Mouse (Mus musculus): ENCODE results near the gene Gm38100.

Gene Gm38100

DNA sequence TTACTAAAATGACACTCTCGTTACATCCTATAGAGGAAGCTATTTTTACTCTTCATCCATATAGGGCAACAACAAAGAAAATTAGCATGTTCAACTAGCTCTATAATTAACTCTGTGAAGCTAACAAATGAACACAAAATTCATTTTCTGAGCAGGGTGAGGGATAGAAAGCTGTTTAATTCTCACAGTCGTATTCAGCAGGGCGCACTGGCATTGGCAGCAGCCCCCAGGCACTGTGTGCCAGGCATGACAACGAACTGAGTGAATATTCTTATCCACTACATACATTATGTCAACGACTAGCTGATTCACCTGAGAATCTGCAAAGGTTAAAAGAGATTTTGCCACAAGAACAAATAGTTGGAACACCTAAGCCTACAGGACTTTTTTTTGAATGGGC is 50.6 kb downstream of the Gm38100 start:
- no peak for DNase-seq
